Mouse (Mus musculus) G1E-ER4 (cell line): ENCODE data around the gene Hcfc1r1. TPM values are rescaled to one million over a fixed set of nuclear protein-coding genes. Genes with fewer than 3 reads are reported as not detected.

ENCODE experiments used
- GATA1 ChIP-seq: IDR thresholded peaks from one replicate; pipeline ENCODE4 v1.8.0; 2012; ENCODE audit warnings: low read length, inconsistent platforms
- polyA plus RNA-seq: library from polyadenylated mRNA; stranded (reverse); fragments of >175 nt; gene quantifications from 2 replicates; pipeline ENCODE4 v1.2.3, GENCODE M21; 2012

Hcfc1r1 gene
- polyA plus RNA-seq, 1 experiment = 328 TPM

DNA sequence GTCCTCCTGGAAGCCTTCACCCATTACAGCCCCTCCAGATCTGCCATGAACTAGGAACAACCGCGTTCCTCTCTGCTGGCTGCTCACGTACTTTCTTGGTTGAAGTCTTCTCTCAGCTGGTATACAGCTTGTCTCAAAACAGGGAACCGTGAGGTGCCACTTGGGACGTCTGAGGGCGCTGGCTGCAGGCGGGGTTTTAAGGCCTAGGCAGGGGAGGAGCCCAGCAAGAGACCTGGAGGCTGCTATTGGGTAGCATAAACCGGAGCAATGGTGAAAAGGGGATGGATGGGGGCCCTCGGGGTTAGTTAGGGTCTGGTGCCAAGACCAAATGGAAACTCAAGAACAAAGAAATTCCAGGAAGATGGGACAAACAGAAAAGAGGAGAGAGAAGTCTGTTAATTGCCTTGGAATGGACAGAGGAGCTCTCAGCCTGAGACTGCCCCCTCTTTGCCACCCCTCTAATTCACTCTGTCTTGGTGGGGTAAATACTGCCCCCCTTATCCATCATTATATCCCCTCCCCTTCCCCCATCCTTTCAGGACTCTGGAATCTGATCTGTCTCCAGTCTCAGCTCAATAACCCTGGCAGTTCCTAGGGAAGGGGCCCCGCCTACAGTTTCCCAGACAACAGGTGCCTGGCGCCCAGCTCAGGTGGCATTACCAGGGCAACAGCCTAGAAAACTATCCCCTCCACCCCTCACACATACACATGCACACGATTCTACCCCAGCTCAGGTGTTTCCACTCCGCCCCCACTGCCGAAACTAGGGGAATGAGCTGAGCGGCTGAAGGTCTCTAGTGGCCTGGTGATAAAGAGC is 10.7 kb downstream of the Hcfc1r1 start, which contains the start of gene Cldn9:
Cldn9 (minus strand) TSS at position 171 of the 817 bp plus-strand sequence.
- no peak for TF ChIP-seq GATA1

DNA sequence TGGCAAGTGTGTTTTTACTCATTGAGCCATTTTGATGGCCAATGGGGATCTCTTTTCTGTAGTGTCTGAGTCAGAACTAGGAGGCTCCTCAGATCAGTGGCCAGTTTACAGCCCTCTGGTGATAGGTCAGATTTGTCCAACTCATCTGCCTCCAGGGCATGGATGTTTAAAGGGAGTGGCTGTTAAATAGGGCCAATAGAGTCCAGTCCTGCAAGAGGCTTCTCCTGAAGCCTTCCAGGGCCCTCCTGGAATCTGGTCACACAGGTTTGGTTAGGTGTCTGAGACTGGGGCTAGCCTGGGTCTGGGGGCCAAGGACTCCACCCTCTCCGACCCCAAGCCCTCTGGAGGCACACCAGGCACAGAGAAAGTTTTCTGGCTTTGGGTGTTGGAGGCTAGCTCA is 21.1 kb downstream of the Hcfc1r1 start:
- no peak for TF ChIP-seq GATA1

DNA sequence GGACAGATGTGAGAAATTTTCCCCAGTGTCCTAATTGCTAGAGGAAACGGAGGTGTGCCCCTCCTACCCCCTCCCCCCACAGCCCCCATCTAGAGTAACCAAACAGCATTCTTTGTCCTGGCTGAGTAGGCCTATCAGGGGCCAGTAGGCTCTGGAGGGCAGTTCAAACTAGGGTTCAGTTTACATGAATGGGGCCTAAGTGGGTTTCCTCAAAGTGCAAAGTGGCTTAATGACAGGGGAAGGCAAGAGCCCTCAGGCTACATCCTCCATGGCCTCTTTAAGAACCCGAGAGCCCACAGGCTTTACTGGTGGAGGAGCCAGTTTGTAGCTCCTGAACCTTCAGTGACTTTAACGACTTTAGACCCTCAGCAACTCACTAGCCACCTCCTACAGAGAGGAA is 22.4 kb downstream of the Hcfc1r1 start:
- TF ChIP-seq GATA1 = no peak

DNA sequence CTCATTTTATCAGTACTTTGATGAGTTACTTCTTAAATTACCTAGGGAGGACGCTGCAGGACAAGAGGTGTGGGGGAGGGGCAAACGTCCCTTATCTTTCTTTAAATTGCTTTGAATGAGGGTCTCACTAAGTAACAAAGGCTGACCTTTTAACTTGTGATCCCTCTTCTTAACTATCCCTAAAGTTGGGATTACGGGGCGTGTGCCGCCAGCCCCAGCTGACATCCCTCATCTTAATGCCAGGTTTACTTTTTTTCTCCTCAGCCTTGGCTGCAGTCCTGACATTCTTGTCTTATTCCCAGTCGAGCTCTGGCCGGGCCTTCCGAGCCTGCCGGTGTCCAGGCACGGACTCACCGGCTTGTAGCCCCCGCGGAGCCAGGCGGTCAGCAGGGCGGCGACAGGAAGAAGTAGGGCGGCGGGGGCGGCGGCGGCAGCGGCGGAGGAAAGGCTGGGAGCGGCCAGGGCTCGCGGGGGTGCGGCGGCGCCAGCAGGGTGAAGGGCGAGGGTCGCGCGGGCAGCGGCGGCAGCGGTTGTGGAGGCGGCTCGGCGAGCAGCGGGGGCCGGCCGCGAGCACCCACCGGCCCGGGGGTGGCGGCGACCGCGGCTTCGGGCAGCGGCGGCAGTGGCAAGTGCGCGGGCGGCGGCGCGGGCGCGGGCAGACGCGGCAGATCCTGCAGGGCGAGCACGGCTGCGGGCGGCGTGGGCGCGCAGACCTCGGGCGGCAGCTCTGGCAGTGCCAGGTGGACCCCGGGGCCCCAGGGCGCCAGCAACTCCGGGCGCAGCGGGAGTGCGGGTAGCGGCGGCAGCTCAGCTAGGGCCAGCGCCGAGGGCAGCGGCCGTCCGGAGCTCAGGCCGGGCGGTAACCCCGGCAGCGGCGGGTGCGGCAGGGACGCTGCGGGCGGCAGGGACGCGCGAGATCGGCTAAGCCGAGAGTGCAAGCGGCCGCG is 26.0 kb downstream of the Hcfc1r1 start:
- no peak for TF ChIP-seq GATA1

DNA sequence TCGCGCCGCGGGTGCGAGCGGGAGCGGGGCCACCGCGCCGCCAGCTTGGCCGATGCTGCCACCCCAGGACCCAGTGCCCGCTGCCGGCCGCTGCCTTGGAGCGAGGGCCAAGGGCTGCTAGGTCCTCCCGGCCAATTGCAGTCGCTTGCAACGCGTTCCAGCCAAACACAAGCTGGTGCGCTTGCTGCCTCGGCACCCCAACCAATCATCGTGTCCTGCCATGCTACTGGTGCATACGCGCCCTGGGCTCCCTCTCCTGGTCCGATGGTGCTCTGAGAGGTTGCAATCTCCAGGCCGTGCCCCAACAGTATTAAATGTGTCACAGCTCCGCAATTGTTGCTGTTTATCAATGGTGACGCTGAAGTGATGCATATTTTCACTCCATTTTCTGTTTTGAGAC is 26.7 kb downstream of the Hcfc1r1 start:
- no peak for TF ChIP-seq GATA1

DNA sequence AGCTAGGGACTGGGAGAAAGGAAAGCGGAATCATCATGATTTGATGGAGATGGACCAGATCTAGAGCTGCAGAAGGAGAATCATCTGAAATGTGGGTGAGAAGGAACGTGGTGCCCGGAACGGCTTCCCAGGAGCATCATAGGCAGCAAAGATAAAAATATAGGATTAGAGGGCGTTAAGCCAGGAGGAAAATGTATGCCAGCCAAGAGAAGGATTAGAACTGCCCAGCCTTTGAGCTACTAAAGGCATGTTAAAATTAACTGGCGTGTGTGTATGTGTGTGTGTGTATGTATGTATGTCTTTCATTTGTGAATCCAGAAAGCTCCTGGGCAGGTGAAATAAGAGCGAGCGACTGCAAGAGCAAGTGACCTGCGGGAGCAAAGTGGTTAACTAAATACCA is 29.9 kb downstream of the Hcfc1r1 start:
- no peak for TF ChIP-seq GATA1

DNA sequence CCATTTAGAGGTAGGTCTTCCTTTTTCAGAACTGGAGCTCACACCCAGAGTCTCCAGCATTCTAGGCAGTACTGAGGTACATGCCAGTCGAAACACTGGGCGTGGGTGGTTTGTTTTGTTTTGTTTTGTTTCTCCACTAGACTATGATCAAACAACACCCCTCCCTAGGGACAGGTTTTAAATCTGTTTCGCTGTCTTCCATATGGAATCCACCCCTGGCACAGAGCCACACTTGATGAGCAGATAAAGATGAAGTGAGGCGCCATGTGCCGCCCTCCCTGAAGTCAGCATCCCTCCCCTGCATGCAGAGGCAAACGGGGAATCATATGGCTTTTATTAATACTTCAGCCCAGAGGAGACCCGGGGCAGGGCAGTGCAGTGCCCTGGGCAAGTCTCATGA is 31.3 kb downstream of the Hcfc1r1 start:
- no peak for TF ChIP-seq GATA1

DNA sequence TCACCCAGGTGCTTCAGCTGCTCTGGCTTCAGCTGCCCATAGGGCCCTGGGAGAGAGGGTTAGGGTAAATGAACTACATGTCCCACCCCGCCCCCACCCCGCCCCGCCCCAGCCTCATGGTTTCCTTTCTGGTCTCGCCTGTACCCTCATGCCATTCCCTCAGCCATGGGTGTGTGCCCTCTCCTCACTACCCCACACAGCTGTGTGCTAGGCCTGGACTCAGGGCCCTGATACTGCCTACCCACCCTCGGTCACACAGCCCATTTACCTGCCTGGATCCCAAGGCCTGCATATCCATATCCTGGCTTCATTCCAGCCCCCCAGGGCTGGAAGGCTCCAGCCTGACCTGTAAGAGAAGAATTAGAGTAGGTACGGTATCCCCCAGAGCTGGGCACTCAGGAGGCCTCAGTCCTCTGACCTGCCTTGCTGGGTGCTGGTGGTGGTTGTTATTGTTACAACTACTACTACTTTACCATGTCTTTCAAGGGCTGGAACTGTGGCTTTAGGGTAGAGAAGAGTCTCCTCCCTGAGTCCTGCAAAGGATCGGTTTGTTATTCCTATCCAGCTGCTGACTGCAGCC is 32.2 kb downstream of the Hcfc1r1 start:
- TF ChIP-seq GATA1 = no peak

DNA sequence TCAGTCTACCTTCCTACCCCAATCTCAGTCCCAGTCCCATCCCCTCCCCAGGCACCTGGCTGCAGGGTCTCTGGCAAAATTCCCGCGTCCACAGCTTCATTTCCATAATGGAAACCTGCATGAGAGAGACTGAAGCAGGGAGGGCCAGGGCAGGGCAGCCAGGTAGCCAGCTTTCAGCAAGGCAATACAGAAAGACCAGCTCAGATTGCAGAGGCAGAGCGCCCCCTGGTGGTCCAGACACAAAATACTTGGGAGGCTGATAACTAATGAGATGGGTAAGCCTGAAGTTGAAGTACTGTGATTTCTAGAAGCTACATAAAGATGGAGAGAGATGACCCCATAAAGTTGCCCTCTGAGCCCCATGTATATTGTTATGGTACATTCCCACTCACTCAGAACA is 32.8 kb downstream of the Hcfc1r1 start:
- TF ChIP-seq GATA1 = no peak

DNA sequence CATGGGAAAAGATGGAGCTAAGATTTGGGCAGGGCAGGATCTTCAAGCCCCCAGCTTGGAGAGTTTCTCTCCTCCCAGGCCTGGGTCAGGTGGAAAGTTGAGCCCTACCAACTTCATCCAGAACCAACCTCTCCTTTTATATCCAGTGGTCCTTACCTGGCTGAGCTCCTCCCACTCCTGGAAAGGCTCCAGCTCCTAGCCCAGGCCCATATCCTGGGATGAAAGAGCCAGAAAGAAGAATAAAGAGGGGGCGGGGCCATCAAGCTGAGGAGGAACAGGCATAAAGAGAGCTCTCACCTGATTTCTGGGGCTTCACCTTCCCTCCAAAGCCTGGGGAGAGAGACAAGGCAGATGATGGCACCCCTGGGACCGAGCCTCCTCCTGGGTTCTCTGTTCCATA is 43.6 kb downstream of the Hcfc1r1 start:
- no peak for TF ChIP-seq GATA1

DNA sequence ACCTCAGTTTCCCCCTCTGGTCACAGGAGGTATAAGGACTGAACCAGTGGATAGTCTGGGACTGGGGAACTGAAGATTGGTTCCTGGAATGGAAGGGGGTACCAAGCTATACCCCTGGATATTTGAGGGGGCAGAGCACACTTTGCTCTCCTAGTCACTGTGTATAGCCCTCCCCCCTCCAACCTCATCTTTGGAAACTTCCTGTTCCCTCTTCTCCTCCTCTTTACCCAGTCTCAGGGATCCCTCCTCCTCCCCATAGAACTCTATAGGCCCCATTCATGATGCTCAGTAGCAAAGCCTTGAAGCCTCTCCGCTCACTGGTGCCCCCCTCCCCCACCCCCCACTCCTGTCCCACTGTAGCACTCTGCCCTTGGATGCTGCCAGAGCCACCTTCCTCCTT is 46.1 kb downstream of the Hcfc1r1 start:
- no peak for TF ChIP-seq GATA1

DNA sequence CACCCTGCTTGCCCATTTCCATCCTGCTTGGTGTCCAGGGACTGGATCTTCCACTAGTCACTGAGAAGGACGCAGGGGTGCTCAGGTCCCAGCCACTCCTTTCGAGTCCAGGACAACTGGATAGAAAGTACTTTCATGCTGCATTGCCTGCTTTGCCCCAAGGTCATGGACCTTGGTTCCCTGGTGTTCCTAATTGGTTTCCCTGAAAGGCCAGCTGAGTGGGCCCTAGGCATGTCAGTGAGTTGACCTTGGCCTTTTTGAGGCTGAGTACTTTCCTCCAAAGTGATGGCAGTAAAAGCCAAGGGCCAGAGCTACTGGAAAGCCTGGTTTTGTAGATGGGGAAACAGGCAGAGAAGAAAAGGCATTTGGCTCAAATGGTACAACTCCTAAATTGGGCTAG is 48.5 kb downstream of the Hcfc1r1 start:
- TF ChIP-seq GATA1 = no peak

DNA sequence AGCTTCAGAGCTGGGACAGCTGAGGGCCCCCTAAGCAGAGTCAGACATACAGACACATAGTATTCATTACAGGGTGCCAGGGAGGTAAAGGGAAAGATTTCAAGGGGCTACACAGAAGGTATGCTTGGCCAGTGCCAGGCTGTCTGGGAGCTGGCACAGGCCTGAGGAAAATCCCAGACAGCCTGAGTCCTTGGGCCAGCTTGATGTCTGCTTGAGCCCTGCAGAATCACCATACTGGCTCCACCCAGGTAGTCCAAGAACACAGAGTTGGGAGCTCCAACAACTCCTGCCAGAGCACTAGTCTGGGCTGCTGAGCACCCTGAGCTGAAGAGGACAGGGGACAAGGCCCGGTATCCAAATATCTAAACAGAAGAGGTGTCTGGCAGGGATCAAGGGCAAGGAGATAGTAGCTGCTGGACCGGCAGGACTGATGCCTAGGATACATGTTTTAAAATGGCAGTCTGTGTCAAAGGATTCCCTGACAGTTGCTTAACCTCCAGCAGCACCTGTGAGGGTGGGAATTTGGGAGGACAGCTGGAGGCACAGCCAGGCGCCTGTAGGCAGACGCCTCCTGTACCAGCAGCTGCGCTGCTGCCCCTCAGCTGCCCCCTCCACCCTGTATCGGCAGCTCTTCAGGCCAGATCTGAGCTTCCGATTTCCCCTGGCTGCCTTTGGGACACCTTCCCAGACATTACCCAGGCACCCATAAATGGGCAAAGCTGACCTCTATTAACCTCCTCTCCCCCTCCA is 49.2 kb downstream of the Hcfc1r1 start, which contains the start of gene 1520401A03Rik:
1520401A03Rik (minus strand) TSS at position 408 of the 750 bp plus-strand sequence.
- no peak for TF ChIP-seq GATA1

Other genes starting within 250 kb of the Hcfc1r1 start
- gene Vmn2r117, start 193.9 kb upstream of the Hcfc1r1 start, polyA plus RNA-seq = not detected in 2 replicates
- 10.3 and 12.1 TPM in 2 replicates for gene Zfp213, start 109.4 kb upstream of the Hcfc1r1 start, polyA plus RNA-seq
- 0.21 TPM in 2 replicates for gene Zfp13, start 74.1 kb upstream of the Hcfc1r1 start, polyA plus RNA-seq
- not detected in 2 replicates for gene Zscan10, start 72.7 kb upstream of the Hcfc1r1 start, polyA plus RNA-seq
- gene Mmp25, start 28.3 kb upstream of the Hcfc1r1 start, polyA plus RNA-seq = not detected in 2 replicates
- gene Bicdl2, start 13.1 kb upstream of the Hcfc1r1 start, polyA plus RNA-seq = not detected in 2 replicates
- gene Thoc6, start 286 bp downstream of the Hcfc1r1 start, polyA plus RNA-seq = 96.9 and 107 TPM in 2 replicates
- gene Tnfrsf12a, start 3.9 kb downstream of the Hcfc1r1 start, polyA plus RNA-seq = 5.5 and 6.2 TPM in 2 replicates
- not detected in 2 replicates for gene Cldn6, start 5.7 kb downstream of the Hcfc1r1 start, polyA plus RNA-seq
- not detected in 2 replicates for gene Cldn9, start 10.4 kb downstream of the Hcfc1r1 start, polyA plus RNA-seq
- gene 1520401A03Rik, start 49.2 kb downstream of the Hcfc1r1 start, polyA plus RNA-seq = not detected in 2 replicates
- gene Pkmyt1, start 52.7 kb downstream of the Hcfc1r1 start, polyA plus RNA-seq = 104 and 119 TPM in 2 replicates
- gene Paqr4, start 67.3 kb downstream of the Hcfc1r1 start, polyA plus RNA-seq = 1.4 and 3.1 TPM in 2 replicates
- 0.06 and 0.21 TPM in 2 replicates for gene Kremen2, start 72.2 kb downstream of the Hcfc1r1 start, polyA plus RNA-seq
- gene Flywch1, start 98.0 kb downstream of the Hcfc1r1 start, polyA plus RNA-seq = 23.5 and 36.1 TPM in 2 replicates
- gene Flywch2, start 112.5 kb downstream of the Hcfc1r1 start, polyA plus RNA-seq = not detected in 2 replicates
- 91.1 and 315 TPM in 2 replicates for gene Srrm2, start 116.9 kb downstream of the Hcfc1r1 start, polyA plus RNA-seq
- 819 and 1,233 TPM in 2 replicates for gene Elob, start 155.5 kb downstream of the Hcfc1r1 start, polyA plus RNA-seq
- gene Prss33, start 162.5 kb downstream of the Hcfc1r1 start, polyA plus RNA-seq = not detected in 2 replicates
- gene Prss32, start 170.3 kb downstream of the Hcfc1r1 start, polyA plus RNA-seq = not detected in 2 replicates
- gene Prss41, start 170.6 kb downstream of the Hcfc1r1 start, polyA plus RNA-seq = not detected in 2 replicates
- gene Prss21, start 194.5 kb downstream of the Hcfc1r1 start, polyA plus RNA-seq = not detected in 2 replicates
- not detected in 2 replicates for gene Dcpp1, start 207.3 kb downstream of the Hcfc1r1 start, polyA plus RNA-seq
- not detected in 2 replicates for gene Dcpp2, start 207.3 kb downstream of the Hcfc1r1 start, polyA plus RNA-seq
- gene Dcpp3, start 243.9 kb downstream of the Hcfc1r1 start, polyA plus RNA-seq = not detected in 2 replicates